Mouse (Mus musculus) lung, adult 2 months (tissue): ENCODE data around the gene Hspb8.
"Not testable (repeated sequence)": the region's sequence is repeated elsewhere in the genome, so short reads cannot be mapped to it uniquely, and the experiment has no call there.

Experiments used
- CTCF ChIP-seq: fragments of 200-500 bp; IDR thresholded peaks from 2 replicates; pipeline ENCODE4 v1.5.1; 2011; ENCODE audit warnings: mild to moderate bottlenecking, low read length, control low read depth; ENCODE audit not compliant: insufficient read depth
- POLR2A ChIP-seq: fragments of 200-500 bp; IDR thresholded peaks from 2 replicates; pipeline ENCODE4 v1.6.1; 2011; ENCODE audit warnings: low read depth, mild to moderate bottlenecking, control low read depth, low read length, borderline replicate concordance; ENCODE audit errors: extremely low read depth

- not testable (repeated sequence) for TF ChIP-seq POLR2A, CTCF
Measured at GRCm38 (mm10) chr5:116382646-116383045, 40.0 kb downstream of the Hspb8 start.
